Mouse (Mus musculus) embryonic fibroblast, embryonic 13.5 days (primary cell): ENCODE measurements around the gene Cacng6. TPM values are rescaled to one million over a fixed set of nuclear protein-coding genes. Genes with fewer than 3 reads are reported as not detected.
A peak's percentile ranks its signal among the peaks of the same experiment; 100 is the strongest.
"Not testable (repeated sequence)": the region's sequence is repeated elsewhere in the genome, so short reads cannot be mapped to it uniquely, and the experiment has no call there.

ENCODE experiments used
- H3K27ac ChIP-seq: 2 replicates; pipeline ENCODE4 v1.5.1; 2012; ENCODE audit warnings: low read length, control low read depth, inconsistent platforms; ENCODE audit not compliant: insufficient read depth
- H3K4me1 ChIP-seq: 2 replicates; pipeline ENCODE4 v1.6.1; 2011; ENCODE audit warnings: low read length; ENCODE audit not compliant: control insufficient read depth, insufficient read depth
- H3K4me3 ChIP-seq: 2 replicates; pipeline ENCODE4 v1.5.1; 2011; ENCODE audit warnings: mild to moderate bottlenecking, control low read depth, low read length; ENCODE audit not compliant: insufficient read depth
- CTCF ChIP-seq: IDR thresholded peaks from 2 replicates; pipeline ENCODE4 v1.5.1; 2011; ENCODE audit warnings: mild to moderate bottlenecking, control low read depth, low read length, moderate library complexity, borderline replicate concordance; ENCODE audit not compliant: insufficient read depth
- POLR2A ChIP-seq: IDR thresholded peaks from 2 replicates; pipeline ENCODE4 v1.6.1; 2011; ENCODE audit warnings: low read depth, mild to moderate bottlenecking, control low read depth, low read length, moderate library complexity
- polyA plus RNA-seq: library from polyadenylated mRNA; stranded (reverse); fragments of >200 nt; gene quantifications from 2 replicates; pipeline ENCODE4 v1.2.4, GENCODE M21; 2011; ENCODE audit warnings: low read depth; ENCODE audit not compliant: missing spikeins, insufficient read length

Gene Cacng6
- polyA plus RNA-seq, 1 experiment: not detected

GRCm38 (mm10) chr7:3391081-3391451, 32.9 kb upstream of the Cacng6 start:
- TF ChIP-seq CTCF (no peak), POLR2A (no peak)
- Histone ChIP-seq H3K4me1 (no peaks in the 10 kb centered on the region), H3K27ac (no peak overlapping the region), H3K4me3 (peak overlapping the region; percentile 17; the same call in 1 of the 2 replicates)

GRCm38 (mm10) chr7:3391809-3392208, 32.2 kb upstream of the Cacng6 start:
- no peak overlapping the region for H3K27ac ChIP-seq
- TF ChIP-seq POLR2A: no peak
- no peak for TF ChIP-seq CTCF
- H3K4me3 ChIP-seq: no peak overlapping the region
- no peaks in the 10 kb centered on the region for H3K4me1 ChIP-seq

DNA sequence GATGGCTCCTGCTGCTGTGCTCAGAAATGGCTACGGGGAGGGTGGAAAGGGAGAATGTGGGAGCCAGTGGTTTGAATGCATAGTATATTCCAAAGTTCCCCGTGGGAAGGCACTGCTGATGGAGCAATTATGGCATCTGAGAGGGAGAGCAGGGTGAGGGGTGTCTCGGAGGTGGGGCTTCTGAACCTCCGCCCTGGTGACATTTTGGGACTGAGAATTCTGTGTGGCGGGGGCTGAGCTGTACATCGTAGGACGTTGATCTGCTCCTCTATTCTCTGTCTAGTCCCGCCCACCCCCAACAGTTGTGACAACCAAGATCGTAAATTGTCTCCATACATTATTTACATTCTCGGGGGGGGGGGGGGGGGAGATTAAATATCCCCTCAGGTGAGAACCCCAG, 26.6 kb upstream of the Cacng6 start:
- no peak overlapping the region for H3K4me3 ChIP-seq
- H3K27ac ChIP-seq: no peak overlapping the region
- peaks cover 3% of the 10 kb centered on the region; the same call in 1 of the 2 replicates for H3K4me1 ChIP-seq
- no peak for TF ChIP-seq CTCF
- no peak for TF ChIP-seq POLR2A

DNA sequence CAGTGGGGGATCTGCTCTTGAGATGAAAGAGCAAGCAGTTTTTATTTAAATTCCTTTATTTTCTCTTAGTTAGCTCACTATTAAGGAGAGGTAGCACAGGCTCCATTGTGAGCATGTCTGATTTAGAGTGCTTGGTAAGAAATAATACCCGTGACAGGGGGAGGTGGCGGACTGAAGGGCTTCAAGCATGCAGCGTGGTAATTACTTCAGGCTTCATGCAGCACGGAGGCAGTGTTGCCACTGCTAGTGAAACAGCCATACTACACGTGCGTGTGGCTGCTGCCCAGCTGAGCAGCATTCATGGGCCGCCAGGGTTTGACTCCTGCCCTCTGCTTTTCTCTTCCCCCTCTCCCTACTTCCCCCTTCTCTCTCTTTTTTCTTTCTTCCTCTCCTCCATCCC, 26.2 kb upstream of the Cacng6 start:
- Histone ChIP-seq H3K4me3 (no peak overlapping the region), H3K4me1 (peaks cover 3% of the 10 kb centered on the region; the same call in 1 of the 2 replicates), H3K27ac (no peak overlapping the region)
- TF ChIP-seq POLR2A (no peak), CTCF (no peak)

DNA sequence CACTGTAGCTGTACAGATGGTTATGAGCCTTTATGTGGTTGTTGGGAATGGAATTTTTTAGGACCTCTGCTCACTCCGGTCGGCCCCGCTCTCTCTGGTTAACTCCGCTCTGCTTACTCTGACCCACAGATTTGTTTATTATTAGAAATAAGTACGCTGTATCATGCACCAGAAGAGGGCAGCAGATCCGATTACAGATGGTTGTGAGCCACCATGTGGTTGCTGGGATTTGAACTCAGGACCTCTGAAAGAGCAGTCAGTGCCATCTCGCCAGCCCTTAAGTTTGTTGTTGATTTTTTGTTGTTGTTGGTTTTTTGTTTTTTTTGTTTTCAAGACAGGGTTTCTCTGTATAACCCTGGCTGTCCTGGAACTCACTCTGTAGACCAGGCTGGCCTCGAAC, 25.6 kb upstream of the Cacng6 start:
- not testable (repeated sequence) for H3K27ac ChIP-seq, H3K4me3 ChIP-seq, H3K4me1 ChIP-seq

DNA sequence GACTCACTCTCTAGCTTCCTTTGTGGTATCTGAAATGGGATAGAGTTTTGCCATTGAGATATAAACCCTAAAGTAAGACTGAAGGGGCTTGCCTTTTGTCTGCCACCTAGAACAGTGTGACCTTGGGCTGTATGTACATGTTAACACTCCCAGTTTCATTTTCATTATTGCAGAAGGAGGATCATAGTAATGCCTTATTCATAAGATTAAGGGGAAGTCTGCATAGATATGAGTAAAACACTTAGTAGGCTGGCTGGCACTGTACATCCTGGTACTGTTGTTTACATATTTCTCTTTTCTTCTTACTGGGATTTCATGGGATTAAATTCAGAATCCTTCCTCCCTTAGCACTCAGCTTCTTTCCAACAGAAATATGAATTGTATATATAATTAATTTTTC, 24.1 kb upstream of the Cacng6 start:
- no peak overlapping the region for H3K27ac ChIP-seq
- no peak overlapping the region for H3K4me3 ChIP-seq
- peaks cover 3% of the 10 kb centered on the region; the same call in 1 of the 2 replicates for H3K4me1 ChIP-seq
- TF ChIP-seq POLR2A (no peak), CTCF (no peak)

DNA sequence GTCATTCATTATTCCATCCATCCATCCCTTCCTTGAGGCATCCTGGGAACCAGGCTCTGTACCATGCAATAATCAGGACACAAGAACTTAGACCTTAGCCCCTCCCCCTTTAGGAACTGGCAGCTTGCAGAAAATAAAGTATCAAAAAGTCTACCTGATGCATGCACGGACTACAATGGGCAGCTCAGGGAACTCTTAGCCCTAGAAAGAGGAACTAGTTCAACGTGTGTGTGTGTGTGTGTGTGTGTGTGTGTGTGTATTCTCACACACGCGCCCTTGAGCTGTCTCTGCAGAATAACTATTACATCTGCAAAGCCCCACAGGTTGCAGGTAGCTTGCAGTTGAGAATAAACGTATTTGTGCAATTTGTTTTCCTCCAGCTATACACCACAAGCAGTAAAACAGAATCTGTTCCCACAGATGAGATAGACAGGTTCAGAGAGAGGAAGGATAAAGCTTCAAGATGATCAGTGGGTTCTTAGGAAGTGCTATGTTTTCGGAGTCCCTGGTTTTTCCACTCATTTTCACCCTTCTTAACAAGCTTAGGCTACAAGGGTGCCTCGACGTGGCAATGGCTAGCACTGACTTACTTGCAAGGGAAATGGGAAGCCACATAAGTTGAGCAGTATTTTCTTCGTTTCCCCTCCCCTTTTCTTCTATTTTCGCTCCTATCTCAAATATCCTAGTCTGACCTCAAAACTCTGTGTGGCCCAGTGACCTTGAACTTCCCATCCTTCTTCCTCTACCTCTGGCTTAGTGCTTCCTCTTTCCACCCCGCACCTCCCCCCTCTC, 14.1 kb upstream of the Cacng6 start:
- H3K4me3 ChIP-seq: no peak overlapping the region
- no peak for TF ChIP-seq POLR2A
- no peak for TF ChIP-seq CTCF

DNA sequence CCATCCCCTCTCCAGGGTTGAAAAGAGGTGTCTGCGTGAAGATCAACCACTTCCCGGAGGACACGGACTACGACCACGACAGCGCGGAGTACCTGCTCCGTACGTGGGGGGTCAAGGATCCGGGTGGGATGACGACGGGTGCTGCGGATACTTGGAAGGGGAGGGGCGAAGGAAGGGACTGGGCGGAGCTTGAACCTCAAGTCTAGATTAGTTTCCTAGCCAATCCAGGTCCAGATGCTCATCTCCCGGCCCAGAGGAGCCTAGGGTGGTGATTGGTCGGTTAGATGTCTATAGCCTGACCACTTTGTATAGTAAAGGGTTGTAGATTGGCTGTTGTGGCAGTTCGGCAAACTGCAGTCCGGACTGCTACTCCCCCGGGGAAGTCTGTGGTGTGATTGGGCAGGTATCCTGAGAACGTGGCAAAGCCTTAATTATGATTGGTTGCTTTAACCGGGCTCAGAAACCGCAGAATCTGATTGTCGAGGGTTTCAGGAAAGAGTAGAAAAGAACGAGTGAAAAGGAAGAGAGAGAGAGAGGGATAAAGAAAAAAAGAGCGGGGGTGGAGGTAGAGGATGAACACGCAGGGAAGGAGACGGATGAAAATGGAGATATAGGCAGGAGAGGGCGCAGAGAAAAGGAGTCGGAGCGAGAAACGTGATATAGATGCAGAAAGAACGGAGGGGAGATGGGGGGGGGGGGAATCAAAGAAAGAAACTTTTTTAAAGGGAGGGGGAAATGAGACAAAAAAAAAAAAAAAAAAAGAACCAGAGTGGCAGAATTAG, 12.6 kb upstream of the Cacng6 start:
- H3K4me1 ChIP-seq: no peaks in the 10 kb centered on the region
- peak; percentile 60; the same call in 1 of the 2 replicates for TF ChIP-seq POLR2A
- TF ChIP-seq CTCF: no peak
- no peak overlapping the region for H3K27ac ChIP-seq
- peak overlapping the region; percentile 30 for H3K4me3 ChIP-seq

More for the DNA sequence above, 14.1 kb upstream of the Cacng6 start:
- H3K27ac ChIP-seq: no peak overlapping the region
- H3K4me1 ChIP-seq: no peaks in the 10 kb centered on the region

GRCm38 (mm10) chr7:3412036-3412435, 12.0 kb upstream of the Cacng6 start:
- Histone ChIP-seq H3K4me1 (no peaks in the 10 kb centered on the region), H3K27ac (no peak overlapping the region), H3K4me3 (peak overlapping the region; percentile 30)
- no peak for TF ChIP-seq POLR2A
- no peak for TF ChIP-seq CTCF

DNA sequence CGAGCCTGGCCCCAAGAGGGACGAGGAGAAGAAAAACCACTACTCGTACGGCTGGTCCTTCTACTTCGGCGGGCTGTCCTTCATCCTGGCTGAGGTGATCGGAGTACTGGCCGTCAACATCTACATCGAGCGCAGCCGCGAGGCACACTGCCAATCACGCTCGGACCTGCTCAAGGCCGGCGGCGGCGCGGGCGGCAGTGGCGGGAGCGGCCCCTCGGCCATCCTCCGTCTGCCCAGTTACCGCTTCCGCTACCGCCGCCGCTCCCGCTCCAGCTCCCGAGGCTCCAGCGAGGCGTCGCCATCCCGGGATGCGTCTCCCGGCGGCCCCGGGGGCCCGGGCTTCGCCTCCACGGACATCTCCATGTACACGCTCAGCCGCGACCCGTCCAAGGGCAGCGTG, 9.1 kb upstream of the Cacng6 start:
- Histone ChIP-seq H3K4me3 (peak overlapping the region; percentile 29), H3K27ac (no peak overlapping the region), H3K4me1 (no peaks in the 10 kb centered on the region)
- TF ChIP-seq CTCF (no peak), POLR2A (no peak)
